Mouse (Mus musculus) liver, embryonic 13.5 days (tissue): ENCODE data around the gene C1ql1. TPM values are rescaled to one million over a fixed set of nuclear protein-coding genes. Genes with fewer than 3 reads are reported as not detected.

Experiments used
- ATAC-seq: fragments of 200-750 bp; cut with Nextera tagmentation; 2 replicates; pipeline ENCODE4 v1.8.0; 2017; ENCODE audit warnings: low read depth, mild to moderate bottlenecking, moderate number of reproducible peaks, moderate library complexity
- DNase-seq: peaks from one replicate; pipeline ENCODE4 v3.0.0; 2022
- H3K27ac ChIP-seq: fragments of 300-500 bp; sonication (generic); 2 replicates; pipeline ENCODE4 v1.5.1; 2015; ENCODE audit warnings: moderate library complexity, mild to moderate bottlenecking, inconsistent platforms
- H3K27me3 ChIP-seq: fragments of 300-500 bp; sonication (generic); 2 replicates; pipeline ENCODE4 v1.6.1; 2015; ENCODE audit warnings: mild to moderate bottlenecking, inconsistent platforms
- H3K36me3 ChIP-seq: fragments of 300-500 bp; sonication (generic); 2 replicates; pipeline ENCODE4 v1.6.1; 2015; ENCODE audit warnings: mild to moderate bottlenecking, inconsistent platforms
- H3K4me1 ChIP-seq: fragments of 300-500 bp; sonication (generic); replicated peaks from 2 replicates; pipeline ENCODE4 v1.6.1; 2015; ENCODE audit warnings: inconsistent platforms
- H3K4me2 ChIP-seq: fragments of 300-500 bp; sonication (generic); 2 replicates; pipeline ENCODE4 v1.6.1; 2015; ENCODE audit warnings: inconsistent platforms, mild to moderate bottlenecking, moderate library complexity
- H3K4me3 ChIP-seq: fragments of 300-500 bp; sonication (generic); replicated peaks from 2 replicates; pipeline ENCODE4 v1.5.1; 2015; ENCODE audit warnings: mild to moderate bottlenecking, inconsistent platforms
- H3K9ac ChIP-seq: fragments of 300-500 bp; sonication (generic); 2 replicates; pipeline ENCODE4 v1.6.1; 2015; ENCODE audit warnings: mild to moderate bottlenecking, inconsistent platforms
- H3K9me3 ChIP-seq: fragments of 300-500 bp; sonication (generic); replicated peaks from 2 replicates; pipeline ENCODE4 v1.6.1; 2016; ENCODE audit warnings: inconsistent platforms
- WGBS: fragments of 180-500 bp; shearing (Covaris S2); methylation state at CpG from one replicate; pipeline ENCODE4 v1.1.7; 2015; ENCODE audit not compliant: insufficient replicate concordance; 5-methylcytosine and 5-hydroxymethylcytosine counted together
- polyA plus RNA-seq: library from polyadenylated mRNA; unstranded; fragments of >200 nt; fragmentation: Nextera tagmentation; extraction: Ambion mirVana; gene quantifications from 2 replicates; pipeline ENCODE4 v1.2.1, GENCODE M21; 2015

Gene C1ql1
- polyA plus RNA-seq, 1 experiment from 2014 or later = 0.10 TPM

DNA sequence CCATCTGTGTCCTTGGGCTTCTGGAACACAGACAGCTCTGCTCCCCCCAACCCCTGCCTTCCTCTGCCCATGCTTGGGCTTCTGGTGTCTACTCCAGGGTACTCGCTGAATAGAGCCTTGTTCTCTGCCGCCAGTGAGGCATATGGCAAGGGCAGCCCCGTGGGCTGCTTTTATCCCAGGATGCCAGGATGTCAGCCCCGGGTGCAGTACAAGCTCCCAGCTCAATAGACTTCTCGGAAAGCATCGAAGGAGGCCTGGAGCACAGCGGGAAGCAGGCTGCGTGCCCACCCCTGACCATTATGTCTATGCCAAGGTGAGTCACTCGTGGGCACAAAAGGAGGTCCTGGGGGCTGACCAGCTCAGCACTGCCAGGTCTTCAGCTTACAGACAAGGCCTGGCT is 48.1 kb downstream of the C1ql1 start:
- WGBS = 81% methylated on average over 9 of the region's 9 CpGs
- H3K36me3 ChIP-seq = no peaks in the 10 kb centered on the region
- ATAC-seq (no peak), DNase-seq (no peak)
- H3K4me3 ChIP-seq = no peak overlapping the region
- no peak overlapping the region for H3K27ac ChIP-seq
- peaks cover 53% of the 10 kb centered on the region for H3K4me1 ChIP-seq
- H3K27me3 ChIP-seq = peaks cover 29% of the 10 kb centered on the region
- no peaks in the 10 kb centered on the region for H3K9me3 ChIP-seq
- H3K4me2 ChIP-seq = no peak overlapping the region
- no peak overlapping the region for H3K9ac ChIP-seq

DNA sequence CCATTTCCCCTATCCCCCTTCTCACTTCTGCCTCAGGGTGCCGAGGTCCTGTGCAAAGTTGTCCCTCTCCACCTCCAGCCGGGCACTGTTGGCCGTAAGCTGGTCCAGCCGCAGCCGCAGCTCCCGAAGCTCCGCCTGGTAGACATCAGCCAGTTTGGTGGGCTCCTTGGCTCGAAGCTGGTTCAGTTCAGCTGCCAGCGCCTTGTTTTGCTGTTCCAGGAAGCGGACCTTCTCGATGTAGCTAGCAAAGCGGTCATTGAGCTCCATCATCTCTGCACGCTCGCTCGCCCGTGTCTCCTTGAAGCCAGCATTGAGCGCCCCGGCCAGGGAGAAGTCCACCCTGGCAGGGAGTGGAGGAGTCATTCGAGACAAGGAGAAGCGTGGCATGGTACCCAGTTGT is 49.8 kb downstream of the C1ql1 start:
- Histone ChIP-seq H3K36me3 (no peaks in the 10 kb centered on the region), H3K4me1 (peaks cover 71% of the 10 kb centered on the region), H3K4me2 (peak overlapping the region; percentile 91), H3K9me3 (no peaks in the 10 kb centered on the region), H3K9ac (peak overlapping the region; percentile 92; the same call in 1 of the 2 replicates), H3K27me3 (peaks cover 37% of the 10 kb centered on the region), H3K4me3 (no peak overlapping the region), H3K27ac (peak overlapping the region; percentile 96)
- ATAC-seq = no peak
- 76% methylated on average over 20 of the region's 20 CpGs for WGBS
- no peak for DNase-seq

DNA sequence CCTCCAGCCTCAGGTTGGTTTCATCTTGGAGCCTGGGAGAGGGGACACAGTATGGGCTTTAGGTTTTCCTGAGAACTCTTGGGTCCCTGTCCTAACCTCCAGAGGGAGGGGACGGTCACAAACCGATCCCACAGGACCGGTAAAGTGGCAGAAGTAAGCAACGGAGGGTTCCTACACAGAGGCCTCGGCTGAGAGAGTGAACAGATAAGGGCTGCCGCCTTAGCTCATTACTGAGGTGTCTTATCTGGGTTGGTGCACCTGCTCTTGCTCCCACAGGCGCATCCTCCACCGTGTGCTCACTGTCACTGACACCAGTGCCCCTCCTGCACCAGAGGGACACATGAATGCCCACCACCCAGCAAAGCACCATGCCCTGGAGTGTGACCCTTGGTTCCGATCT is 50.7 kb downstream of the C1ql1 start:
- DNase-seq (peak; percentile 75), ATAC-seq (peak; percentile 98)
- peak overlapping the region; percentile 91 for H3K4me2 ChIP-seq
- peaks cover 39% of the 10 kb centered on the region for H3K27me3 ChIP-seq
- peak overlapping the region; percentile 96 for H3K27ac ChIP-seq
- H3K4me1 ChIP-seq = peaks cover 73% of the 10 kb centered on the region
- peak overlapping the region; percentile 68 for H3K4me3 ChIP-seq
- H3K9ac ChIP-seq = peak overlapping the region; percentile 92
- no peaks in the 10 kb centered on the region for H3K36me3 ChIP-seq
- WGBS = 15% methylated on average over 9 of the region's 9 CpGs
- no peaks in the 10 kb centered on the region for H3K9me3 ChIP-seq

DNA sequence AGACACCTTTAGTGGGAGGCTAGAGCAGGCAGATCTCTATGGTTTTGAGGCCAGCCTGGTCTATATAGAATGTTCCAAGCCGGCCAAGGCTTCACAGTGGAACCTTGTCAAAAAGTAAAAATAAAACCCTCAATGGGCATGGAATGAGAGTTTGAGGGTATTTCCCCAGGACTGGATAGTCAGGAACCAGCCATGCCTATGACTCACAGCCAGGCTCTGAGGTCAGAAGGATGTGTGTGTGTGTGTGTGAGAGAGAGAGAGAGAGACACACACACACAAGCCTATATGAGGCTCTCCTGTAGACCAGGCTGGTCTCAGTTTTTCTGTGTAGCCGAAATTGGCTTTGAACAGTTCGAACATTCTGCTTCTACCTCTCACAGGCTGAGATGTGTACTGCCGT is 51.8 kb downstream of the C1ql1 start:
- H3K27me3 ChIP-seq = peaks cover 44% of the 10 kb centered on the region
- DNase-seq (no peak), ATAC-seq (no peak)
- no peaks in the 10 kb centered on the region for H3K36me3 ChIP-seq
- peak overlapping the region; percentile 68 for H3K4me3 ChIP-seq
- H3K9ac ChIP-seq = peak overlapping the region; percentile 92
- peak overlapping the region; percentile 96 for H3K27ac ChIP-seq
- no peaks in the 10 kb centered on the region for H3K9me3 ChIP-seq
- peak overlapping the region; percentile 91 for H3K4me2 ChIP-seq
- peaks cover 77% of the 10 kb centered on the region for H3K4me1 ChIP-seq
- WGBS = 78% methylated on average over 4 of the region's 4 CpGs

DNA sequence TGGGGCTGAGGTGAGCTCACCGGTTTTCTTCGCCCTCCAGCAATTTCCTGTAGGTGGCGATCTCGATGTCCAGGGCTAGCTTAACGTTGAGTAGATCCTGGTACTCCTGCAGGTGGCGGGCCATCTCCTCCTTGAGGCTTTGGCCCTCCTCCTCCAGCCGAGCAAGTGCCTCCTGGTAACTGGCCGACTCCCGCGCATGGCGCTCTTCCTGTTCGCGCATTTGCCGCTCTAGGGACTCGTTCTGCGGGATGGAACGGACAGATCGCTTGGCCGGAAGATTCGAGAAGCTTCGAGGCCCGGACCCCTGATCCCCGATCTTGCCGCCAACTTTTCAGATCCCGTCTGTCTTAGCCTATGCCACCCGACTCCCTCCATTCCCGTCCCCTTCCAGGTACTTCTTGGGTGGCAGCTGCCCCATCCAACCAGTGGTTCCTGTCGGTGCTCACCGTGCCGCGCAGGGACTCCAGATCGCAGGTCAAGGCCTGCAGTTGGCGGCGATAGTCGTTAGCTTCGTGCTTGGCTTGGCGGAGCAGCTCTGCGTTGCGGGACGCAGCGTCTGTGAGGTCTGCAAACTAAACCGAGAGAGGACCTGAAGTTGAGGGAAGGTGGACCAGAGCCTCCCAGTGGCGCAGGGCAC is 53.4 kb downstream of the C1ql1 start:
- DNase-seq (peak; percentile 76), ATAC-seq (peak; percentile 71)
- peaks cover 58% of the 10 kb centered on the region for H3K27me3 ChIP-seq
- no peaks in the 10 kb centered on the region for H3K9me3 ChIP-seq
- peak overlapping the region; percentile 92 for H3K9ac ChIP-seq
- WGBS = 5% methylated on average over 43 of the region's 43 CpGs
- no peaks in the 10 kb centered on the region for H3K36me3 ChIP-seq
- H3K4me2 ChIP-seq = peak overlapping the region; percentile 91
- H3K27ac ChIP-seq = peak overlapping the region; percentile 96
- peaks cover 77% of the 10 kb centered on the region for H3K4me1 ChIP-seq
- peak overlapping the region; percentile 68 for H3K4me3 ChIP-seq

DNA sequence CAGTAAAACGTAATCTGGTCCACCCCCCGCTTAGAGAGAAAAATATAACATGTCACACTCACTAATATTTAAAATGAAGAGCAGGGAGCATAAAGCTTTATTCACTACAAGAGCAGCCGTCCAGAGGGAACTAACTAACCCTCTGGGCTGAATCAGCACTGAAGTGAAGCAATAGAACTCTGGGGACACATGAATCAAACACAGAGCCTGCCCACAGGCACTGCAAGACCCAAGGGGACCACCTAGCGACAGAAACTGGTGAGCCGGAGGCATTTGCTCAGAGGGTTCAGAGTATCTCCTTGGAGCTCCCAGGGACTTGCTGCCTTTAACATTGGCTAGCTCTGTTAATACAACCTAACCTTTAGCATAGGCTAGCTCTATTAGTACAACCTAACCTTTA is 56.4 kb downstream of the C1ql1 start:
- no peak overlapping the region for H3K9ac ChIP-seq
- H3K4me3 ChIP-seq = no peak overlapping the region
- H3K4me1 ChIP-seq = peaks cover 54% of the 10 kb centered on the region
- peak overlapping the region; percentile 80; the same call in 1 of the 2 replicates for H3K27ac ChIP-seq
- H3K36me3 ChIP-seq = no peaks in the 10 kb centered on the region
- ATAC-seq = no peak
- no peaks in the 10 kb centered on the region for H3K9me3 ChIP-seq
- DNase-seq = no peak
- H3K4me2 ChIP-seq = no peak overlapping the region
- H3K27me3 ChIP-seq = peaks cover 70% of the 10 kb centered on the region
- WGBS = 71% methylated on average over 5 of the region's 5 CpGs

Other genes with a start within 250 kb of the C1ql1 start
- 20.6 and 25.5 TPM in 2 replicates for gene Ccdc43, start 248.9 kb downstream of the C1ql1 start, polyA plus RNA-seq
- gene Adam11, start 185.2 kb downstream of the C1ql1 start, polyA plus RNA-seq = 0.28 and 0.43 TPM in 2 replicates
- 2.7 and 3.3 TPM in 2 replicates for gene Gjc1, start 127.0 kb downstream of the C1ql1 start, polyA plus RNA-seq
- not detected in 2 replicates for gene Higd1b, start 110.8 kb downstream of the C1ql1 start, polyA plus RNA-seq
- 144 and 160 TPM in 2 replicates for gene Eftud2, start 65.7 kb downstream of the C1ql1 start, polyA plus RNA-seq
- gene Ccdc103, start 65.5 kb downstream of the C1ql1 start, polyA plus RNA-seq = 0.91 and 1.4 TPM in 2 replicates
- 0.06 TPM in 1 of 2 replicates, not detected in the other for gene Fam187a, start 61.5 kb downstream of the C1ql1 start, polyA plus RNA-seq
- gene Gfap, start 45.8 kb downstream of the C1ql1 start, polyA plus RNA-seq = 7.2 and 7.7 TPM in 2 replicates
- 9.0 and 9.3 TPM in 2 replicates for gene Kif18b, start 21.6 kb downstream of the C1ql1 start, polyA plus RNA-seq
- 47.8 and 52.2 TPM in 2 replicates for gene Nmt1, start 81.5 kb upstream of the C1ql1 start, polyA plus RNA-seq
- 29.9 and 37.3 TPM in 2 replicates for gene Dcakd, start 81.6 kb upstream of the C1ql1 start, polyA plus RNA-seq
- 0.28 and 0.50 TPM in 2 replicates for gene Plcd3, start 155.0 kb upstream of the C1ql1 start, polyA plus RNA-seq
- gene Acbd4, start 155.0 kb upstream of the C1ql1 start, polyA plus RNA-seq = 60.4 and 62.2 TPM in 2 replicates
- gene Hexim1, start 169.5 kb upstream of the C1ql1 start, polyA plus RNA-seq = 2.6 and 3.0 TPM in 2 replicates
- gene Hexim2, start 185.7 kb upstream of the C1ql1 start, polyA plus RNA-seq = 6.3 and 7.7 TPM in 2 replicates
- 3.0 TPM in 2 replicates for gene Fmnl1, start 224.4 kb upstream of the C1ql1 start, polyA plus RNA-seq